Mouse (Mus musculus) limb, embryonic 15.5 days (tissue): ENCODE results near the gene Lypla2. TPM values are rescaled to one million over a fixed set of nuclear protein-coding genes. Genes with fewer than 3 reads are reported as not detected.
A peak's percentile ranks its signal among the peaks of the same experiment; 100 is the strongest.
"Not testable (repeated sequence)": the region's sequence is repeated elsewhere in the genome, so short reads cannot be mapped to it uniquely, and the experiment has no call there.

Experiments
- ATAC-seq: fragments of 200-750 bp; cut with Nextera tagmentation; 2 replicates; pipeline ENCODE4 v1.8.0; 2017; ENCODE audit warnings: low read depth, moderate TSS enrichment; ENCODE audit not compliant: insufficient number of reproducible peaks, low FRiP score, low TSS enrichment
- H3K27ac ChIP-seq: fragments of 300-500 bp; sonication (generic); 2 replicates; pipeline ENCODE4 v1.5.1; 2015; ENCODE audit warnings: moderate library complexity, mild to moderate bottlenecking, inconsistent platforms
- H3K27me3 ChIP-seq: fragments of 300-500 bp; sonication (generic); 2 replicates; pipeline ENCODE4 v1.6.1; 2015; ENCODE audit warnings: inconsistent platforms
- H3K36me3 ChIP-seq: fragments of 300-500 bp; sonication (generic); 2 replicates; pipeline ENCODE4 v1.6.1; 2015; ENCODE audit warnings: inconsistent platforms
- H3K4me1 ChIP-seq: fragments of 300-500 bp; sonication (generic); 2 replicates; pipeline ENCODE4 v1.6.1; 2015; ENCODE audit warnings: inconsistent platforms
- H3K4me2 ChIP-seq: fragments of 300-500 bp; sonication (generic); 2 replicates; pipeline ENCODE4 v1.6.1; 2015; ENCODE audit warnings: mild to moderate bottlenecking, inconsistent platforms
- H3K4me3 ChIP-seq: fragments of 300-500 bp; sonication (generic); 2 replicates; pipeline ENCODE4 v1.5.1; 2015; ENCODE audit warnings: mild to moderate bottlenecking, inconsistent platforms
- H3K9ac ChIP-seq: fragments of 300-500 bp; sonication (generic); 2 replicates; pipeline ENCODE4 v1.6.1; 2015; ENCODE audit warnings: inconsistent platforms
- H3K9me3 ChIP-seq: fragments of 300-500 bp; sonication (generic); 2 replicates; pipeline ENCODE4 v1.6.1; 2016; ENCODE audit warnings: inconsistent platforms
- WGBS: fragments of 180-500 bp; shearing (Covaris S2); methylation state at CpG from one replicate; pipeline ENCODE4 v1.1.7; 2015; 5-methylcytosine and 5-hydroxymethylcytosine counted together
- polyA plus RNA-seq: library from polyadenylated mRNA; unstranded; fragments of >200 nt; fragmentation: Nextera tagmentation; extraction: Ambion mirVana; gene quantifications from 2 replicates; pipeline ENCODE4 v1.2.1, GENCODE M21; 2015

The Lypla2 gene
- polyA plus RNA-seq, 1 experiment from 2014 or later = 114 TPM

DNA sequence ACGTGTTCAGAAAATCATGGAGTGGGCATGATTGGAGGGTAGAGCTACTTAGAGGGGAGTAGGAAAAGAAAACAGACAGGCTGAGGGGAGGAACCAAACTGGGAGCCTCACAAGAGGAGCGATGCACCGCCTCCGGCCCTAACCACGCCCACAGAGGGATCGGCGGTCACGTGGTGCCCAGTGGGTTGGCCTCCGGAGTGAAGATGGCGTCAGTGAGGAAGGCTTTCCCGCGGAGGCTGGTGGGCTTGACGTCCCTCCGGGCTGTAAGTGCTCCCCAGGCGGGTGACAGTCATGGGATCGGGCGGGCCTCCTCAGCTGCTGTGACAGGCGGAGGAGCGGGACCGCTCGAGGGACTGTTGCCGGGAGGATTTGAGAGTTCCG lies 26.2 kb downstream of the Lypla2 start, which contains the start of gene Hmgcl:
Hmgcl (plus strand) TSS at position 171 of the 381 bp plus-strand sequence.
- H3K4me3 ChIP-seq = peak within 1 kb of the TSS; percentile 89
- no peaks in the 10 kb centered on the region for H3K27me3 ChIP-seq
- H3K9me3 ChIP-seq = no peaks in the 10 kb centered on the region
- H3K4me1 ChIP-seq = peaks cover 27% of the 10 kb centered on the region
- WGBS = under 1% methylated on average over 23 of the region's 23 CpGs
- H3K9ac ChIP-seq = peak within 1 kb of the TSS; percentile 67
- peak within 1 kb of the TSS; percentile 64 for H3K27ac ChIP-seq
- peak; percentile 86 for ATAC-seq
- peaks cover 4% of the 10 kb centered on the region; the same call in 1 of the 2 replicates for H3K36me3 ChIP-seq
- peak within 1 kb of the TSS; percentile 74 for H3K4me2 ChIP-seq

GRCm38 (mm10) chr4:135945706-135946105 lies 26.7 kb downstream of the Lypla2 start:
- Histone ChIP-seq H3K4me1 (peaks cover 27% of the 10 kb centered on the region), H3K4me3 (peak overlapping the region; percentile 89), H3K27me3 (no peaks in the 10 kb centered on the region), H3K4me2 (peak overlapping the region; percentile 74), H3K9me3 (no peaks in the 10 kb centered on the region), H3K27ac (peak overlapping the region; percentile 59; the same call in 1 of the 2 replicates), H3K36me3 (peaks cover 4% of the 10 kb centered on the region; the same call in 1 of the 2 replicates), H3K9ac (0 out of 2 replicates have a peak overlapping the region, but pooled peaks have one; percentile 67)
- no peak for ATAC-seq
- 77% methylated on average over 10 of the region's 10 CpGs for WGBS

GRCm38 (mm10) chr4:135943389-135943788 lies 29.0 kb downstream of the Lypla2 start:
- WGBS = 51% methylated on average over 4 of the region's 4 CpGs
- Histone ChIP-seq H3K9me3 (no peaks in the 10 kb centered on the region), H3K4me3 (no peak overlapping the region), H3K9ac (no peak overlapping the region), H3K4me2 (no peak overlapping the region), H3K4me1 (peaks cover 25% of the 10 kb centered on the region), H3K27ac (no peak overlapping the region), H3K27me3 (no peaks in the 10 kb centered on the region), H3K36me3 (peaks cover 22% of the 10 kb centered on the region; the same call in 1 of the 2 replicates)
- ATAC-seq = no peak

GRCm38 (mm10) chr4:135942193-135942592 lies 30.2 kb downstream of the Lypla2 start:
- H3K36me3 ChIP-seq = peaks cover 29% of the 10 kb centered on the region; the same call in 1 of the 2 replicates
- no peak for ATAC-seq
- no peak overlapping the region for H3K4me3 ChIP-seq
- 86% methylated on average over 6 of the region's 6 CpGs for WGBS
- H3K27me3 ChIP-seq = no peaks in the 10 kb centered on the region
- no peaks in the 10 kb centered on the region for H3K9me3 ChIP-seq
- H3K4me1 ChIP-seq = peaks cover 18% of the 10 kb centered on the region
- H3K27ac ChIP-seq = no peak overlapping the region
- H3K4me2 ChIP-seq = no peak overlapping the region
- H3K9ac ChIP-seq = no peak overlapping the region

- peaks cover 12% of the 10 kb centered on the region for H3K4me1 ChIP-seq
- not testable (repeated sequence) for H3K9ac ChIP-seq, H3K4me3 ChIP-seq, H3K27me3 ChIP-seq, H3K27ac ChIP-seq, ATAC-seq, H3K9me3 ChIP-seq, H3K4me2 ChIP-seq
- H3K36me3 ChIP-seq = peaks cover 30% of the 10 kb centered on the region; the same call in 1 of the 2 replicates
- WGBS = 83% methylated on average over 8 of the region's 8 CpGs
Observed at GRCm38 (mm10) chr4:135941026-135941425, 31.4 kb downstream of the Lypla2 start.

- Histone ChIP-seq H3K9me3 (no peaks in the 10 kb centered on the region), H3K27ac (no peak overlapping the region), H3K36me3 (peaks cover 46% of the 10 kb centered on the region), H3K4me2 (no peak overlapping the region), H3K4me1 (0 out of 2 replicates have a peak, but pooled peaks cover 6% of the 10 kb centered on the region), H3K9ac (no peak overlapping the region), H3K27me3 (no peaks in the 10 kb centered on the region), H3K4me3 (no peak overlapping the region)
- no peak for ATAC-seq
- 68% methylated on average over 7 of the region's 7 CpGs for WGBS
Observed at GRCm38 (mm10) chr4:135938858-135939257, 33.6 kb downstream of the Lypla2 start.

- Histone ChIP-seq H3K4me1 (no peaks in the 10 kb centered on the region), H3K27me3 (no peaks in the 10 kb centered on the region), H3K4me2 (no peak overlapping the region), H3K36me3 (peaks cover 70% of the 10 kb centered on the region), H3K4me3 (no peak overlapping the region), H3K9ac (no peak overlapping the region), H3K27ac (no peak overlapping the region), H3K9me3 (no peaks in the 10 kb centered on the region)
- no peak for ATAC-seq
- WGBS = 83% methylated on average over 5 of the region's 5 CpGs
Observed at GRCm38 (mm10) chr4:135935502-135935901, 36.9 kb downstream of the Lypla2 start.

DNA sequence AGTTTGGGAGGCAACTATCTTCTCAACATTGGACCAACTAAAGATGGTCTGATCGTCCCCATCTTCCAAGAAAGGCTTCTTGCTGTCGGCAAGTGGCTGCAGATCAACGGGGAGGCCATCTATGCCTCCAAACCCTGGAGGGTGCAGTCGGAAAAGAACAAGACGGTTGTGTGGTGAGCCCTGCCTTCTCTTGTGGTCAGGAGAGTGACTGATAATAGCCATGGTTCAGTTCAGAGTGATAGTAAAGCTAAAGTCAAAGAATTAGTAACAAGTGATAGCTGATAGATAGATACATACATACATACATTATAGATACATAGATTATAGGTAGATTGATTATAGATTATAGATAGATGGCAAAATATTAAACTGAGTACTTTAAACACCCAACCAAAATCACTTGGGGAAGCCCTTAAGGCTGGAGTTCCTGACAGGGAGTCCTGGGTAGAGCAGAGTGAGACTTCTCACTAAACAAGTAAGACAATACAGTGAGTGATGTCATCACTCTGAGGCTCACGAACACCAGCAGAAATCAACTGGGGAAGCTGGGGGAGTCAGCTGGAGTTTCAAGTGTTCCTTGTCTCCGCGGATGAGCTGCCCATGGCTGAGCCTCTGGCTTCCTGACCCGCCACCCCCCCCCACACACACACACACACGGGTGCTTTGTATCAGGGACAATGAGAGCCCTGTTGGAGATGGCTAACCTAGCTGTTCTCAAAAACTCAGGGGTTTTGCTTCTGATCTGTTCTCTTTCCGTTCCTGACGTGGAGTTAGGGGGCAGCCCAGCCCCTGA lies 37.5 kb downstream of the Lypla2 start:
- 72% methylated on average over 12 of the region's 12 CpGs for WGBS
- H3K4me2 ChIP-seq = no peak overlapping the region
- H3K27ac ChIP-seq = no peak overlapping the region
- H3K9me3 ChIP-seq = no peaks in the 10 kb centered on the region
- H3K4me1 ChIP-seq = no peaks in the 10 kb centered on the region
- no peak for ATAC-seq
- no peak overlapping the region for H3K4me3 ChIP-seq
- H3K9ac ChIP-seq = no peak overlapping the region
- no peaks in the 10 kb centered on the region for H3K27me3 ChIP-seq
- peaks cover 69% of the 10 kb centered on the region for H3K36me3 ChIP-seq

DNA sequence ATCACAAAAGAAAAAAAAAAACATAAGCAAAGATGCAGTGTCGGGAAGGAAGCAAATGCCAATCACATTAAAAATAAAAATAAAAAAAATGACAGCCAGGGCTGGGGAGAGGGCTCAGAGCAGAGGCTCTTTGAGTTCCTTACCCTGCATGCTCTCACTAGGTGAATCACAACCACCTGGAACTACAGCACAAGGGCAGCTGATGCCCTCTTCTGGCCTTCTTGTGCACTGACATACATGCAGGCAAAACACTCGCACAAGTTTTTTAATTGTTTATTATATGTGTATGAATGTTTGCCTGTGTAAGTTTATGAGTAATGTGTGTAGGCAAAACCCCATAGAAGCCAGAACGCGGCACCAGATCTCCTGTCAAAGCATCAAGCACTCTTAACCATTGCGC lies 40.6 kb downstream of the Lypla2 start:
- ATAC-seq = no peak
- H3K9ac ChIP-seq = no peak overlapping the region
- H3K4me3 ChIP-seq = no peak overlapping the region
- H3K36me3 ChIP-seq = peaks cover 58% of the 10 kb centered on the region
- no peak overlapping the region for H3K4me2 ChIP-seq
- H3K27ac ChIP-seq = no peak overlapping the region
- 64% methylated on average over 5 of the region's 5 CpGs for WGBS
- H3K27me3 ChIP-seq = no peaks in the 10 kb centered on the region
- H3K9me3 ChIP-seq = no peaks in the 10 kb centered on the region
- no peaks in the 10 kb centered on the region for H3K4me1 ChIP-seq

- Histone ChIP-seq H3K4me3 (no peak overlapping the region), H3K4me2 (no peak overlapping the region), H3K4me1 (no peaks in the 10 kb centered on the region), H3K27me3 (no peaks in the 10 kb centered on the region), H3K27ac (no peak overlapping the region), H3K9ac (no peak overlapping the region), H3K9me3 (no peaks in the 10 kb centered on the region), H3K36me3 (peaks cover 57% of the 10 kb centered on the region)
- ATAC-seq = no peak
- WGBS = 88% methylated on average over 8 of the region's 8 CpGs
Observed at GRCm38 (mm10) chr4:135930239-135930638, 42.2 kb downstream of the Lypla2 start.

GRCm38 (mm10) chr4:135929828-135930227 lies 42.6 kb downstream of the Lypla2 start:
- Histone ChIP-seq H3K9ac (no peak overlapping the region), H3K27ac (no peak overlapping the region), H3K27me3 (no peaks in the 10 kb centered on the region), H3K9me3 (no peaks in the 10 kb centered on the region), H3K4me1 (no peaks in the 10 kb centered on the region), H3K4me3 (no peak overlapping the region), H3K4me2 (no peak overlapping the region), H3K36me3 (peaks cover 56% of the 10 kb centered on the region)
- no peak for ATAC-seq
- 84% methylated on average over 9 of the region's 9 CpGs for WGBS

DNA sequence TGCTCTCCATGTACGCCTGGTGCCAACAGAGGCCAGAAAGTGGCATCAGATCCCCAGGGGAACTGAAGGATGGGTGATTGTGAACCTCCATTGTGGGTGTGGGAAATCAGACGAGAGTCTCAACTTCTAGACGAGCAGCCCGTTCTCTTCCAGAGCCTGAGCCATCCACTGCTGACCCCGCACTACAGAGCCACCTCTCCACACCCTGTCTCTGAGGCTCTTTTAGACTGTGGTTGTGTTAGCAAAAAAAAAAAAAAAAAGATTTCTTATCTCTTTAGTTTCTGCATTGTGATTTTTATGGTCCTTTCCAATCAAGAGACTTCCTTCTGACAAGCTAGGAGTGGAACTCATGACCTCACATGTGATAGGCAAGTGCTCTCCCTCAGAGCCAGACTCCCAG lies 43.0 kb downstream of the Lypla2 start:
- H3K27me3 ChIP-seq = no peaks in the 10 kb centered on the region
- H3K4me3 ChIP-seq = no peak overlapping the region
- no peaks in the 10 kb centered on the region for H3K4me1 ChIP-seq
- no peak overlapping the region for H3K4me2 ChIP-seq
- peaks cover 58% of the 10 kb centered on the region for H3K36me3 ChIP-seq
- 88% methylated on average over 5 of the region's 5 CpGs for WGBS
- ATAC-seq = no peak
- H3K9me3 ChIP-seq = no peaks in the 10 kb centered on the region
- no peak overlapping the region for H3K27ac ChIP-seq
- H3K9ac ChIP-seq = no peak overlapping the region
